Mouse (Mus musculus) midbrain, embryonic 16.5 days (tissue): ENCODE results near the gene Pex16. TPM values are rescaled to one million over a fixed set of nuclear protein-coding genes. Genes with fewer than 3 reads are reported as not detected.

Source experiments
- ATAC-seq: fragments of 200-750 bp; cut with Nextera tagmentation; 2 replicates; pipeline ENCODE4 v1.8.0; 2017; ENCODE audit warnings: moderate TSS enrichment
- H3K27ac ChIP-seq: fragments of 300-500 bp; sonication (generic); 2 replicates; pipeline ENCODE4 v1.5.1; 2014; ENCODE audit warnings: mild to moderate bottlenecking, low read length, mixed read lengths
- H3K27me3 ChIP-seq: fragments of 300-500 bp; sonication (generic); 2 replicates; pipeline ENCODE4 v1.6.1; 2014; ENCODE audit warnings: low read depth, low read length, mixed read lengths; ENCODE audit not compliant: control insufficient read depth, insufficient read depth
- H3K36me3 ChIP-seq: fragments of 300-500 bp; sonication (generic); 2 replicates; pipeline ENCODE4 v1.6.1; 2014; ENCODE audit warnings: mild to moderate bottlenecking, low read length, moderate library complexity, mixed read lengths; ENCODE audit not compliant: control insufficient read depth, insufficient read depth
- H3K4me1 ChIP-seq: fragments of 300-500 bp; sonication (generic); 2 replicates; pipeline ENCODE4 v1.6.1; 2014; ENCODE audit warnings: mild to moderate bottlenecking, low read length, mixed read lengths; ENCODE audit not compliant: control insufficient read depth, insufficient read depth
- H3K4me2 ChIP-seq: fragments of 300-500 bp; sonication (generic); 2 replicates; pipeline ENCODE4 v1.6.1; 2014; ENCODE audit warnings: mild to moderate bottlenecking, low read length, mixed read lengths
- H3K4me3 ChIP-seq: fragments of 300-500 bp; sonication (generic); 2 replicates; pipeline ENCODE4 v1.5.1; 2014; ENCODE audit warnings: low read depth, mild to moderate bottlenecking, low read length, moderate library complexity, mixed read lengths
- H3K9ac ChIP-seq: fragments of 300-500 bp; sonication (generic); 2 replicates; pipeline ENCODE4 v1.6.1; 2014; ENCODE audit warnings: low read depth, low read length, mixed read lengths
- H3K9me3 ChIP-seq: fragments of 300-500 bp; sonication (generic); replicated peaks from 2 replicates; pipeline ENCODE4 v1.6.1; 2014; ENCODE audit warnings: mild to moderate bottlenecking, low read length, mixed read lengths; ENCODE audit not compliant: control insufficient read depth, poor library complexity, severe bottlenecking
- WGBS: fragments of 180-500 bp; shearing (Covaris S2); extraction: QIAGEN DNeasy Blood & Tissue Kit; methylation state at CpG from one replicate; pipeline ENCODE4 v1.1.7; 2014; 5-methylcytosine and 5-hydroxymethylcytosine counted together
- polyA plus RNA-seq: library from polyadenylated mRNA; unstranded; fragments of >200 nt; fragmentation: Nextera tagmentation; extraction: Ambion mirVana; gene quantifications from 2 replicates; pipeline ENCODE4 v1.2.1, GENCODE M21; 2015

The Pex16 gene
- polyA plus RNA-seq, 1 experiment from 2014 or later, result 39.7 TPM

- ATAC-seq, result no peak
- WGBS, result 96% methylated on average over 7 of the region's 7 CpGs
- peaks cover 15% of the 10 kb centered on the region; the same call in 1 of the 2 replicates for H3K4me1 ChIP-seq
Observed at GRCm38 (mm10) chr2:92421723-92422387, 47.4 kb downstream of the Pex16 start.

GRCm38 (mm10) chr2:92422388-92423135 lies 48.1 kb downstream of the Pex16 start:
- ATAC-seq, result no peak

More at GRCm38 (mm10) chr2:92421723-92422387, 47.4 kb downstream of the Pex16 start:
- no peak overlapping the region for H3K27ac ChIP-seq
- H3K4me3 ChIP-seq, result no peak overlapping the region
- H3K9me3 ChIP-seq, result no peaks in the 10 kb centered on the region
- H3K27me3 ChIP-seq, result no peaks in the 10 kb centered on the region
- no peak overlapping the region for H3K9ac ChIP-seq
- H3K36me3 ChIP-seq, result peaks cover 26% of the 10 kb centered on the region
- H3K4me2 ChIP-seq, result no peak overlapping the region

GRCm38 (mm10) chr2:92423156-92423555 lies 48.7 kb downstream of the Pex16 start:
- no peak for ATAC-seq
- Histone ChIP-seq H3K27ac (peak overlapping the region; percentile 78; the same call in 1 of the 2 replicates), H3K9ac (no peak overlapping the region), H3K9me3 (no peaks in the 10 kb centered on the region), H3K36me3 (peaks cover 24% of the 10 kb centered on the region), H3K27me3 (no peaks in the 10 kb centered on the region), H3K4me1 (peaks cover 20% of the 10 kb centered on the region), H3K4me2 (no peak overlapping the region), H3K4me3 (no peak overlapping the region)
- WGBS, result 92% methylated on average over 9 of the region's 9 CpGs

More at GRCm38 (mm10) chr2:92422388-92423135, 48.1 kb downstream of the Pex16 start:
- peaks cover 26% of the 10 kb centered on the region for H3K36me3 ChIP-seq
- peaks cover 17% of the 10 kb centered on the region for H3K4me1 ChIP-seq
- no peak overlapping the region for H3K9ac ChIP-seq
- H3K27ac ChIP-seq, result no peak overlapping the region; the same call in 1 of the 2 replicates
- H3K4me2 ChIP-seq, result no peak overlapping the region
- H3K9me3 ChIP-seq, result no peaks in the 10 kb centered on the region
- WGBS, result 73% methylated on average over 10 of the region's 10 CpGs
- no peak overlapping the region for H3K4me3 ChIP-seq
- no peaks in the 10 kb centered on the region for H3K27me3 ChIP-seq

GRCm38 (mm10) chr2:92423702-92424461 lies 49.4 kb downstream of the Pex16 start:
- Histone ChIP-seq H3K27ac (peak overlapping the region; percentile 78), H3K36me3 (peaks cover 24% of the 10 kb centered on the region), H3K4me3 (no peak overlapping the region), H3K9me3 (no peaks in the 10 kb centered on the region), H3K4me1 (peaks cover 25% of the 10 kb centered on the region), H3K9ac (no peak overlapping the region), H3K4me2 (no peak overlapping the region), H3K27me3 (no peaks in the 10 kb centered on the region)
- peak; percentile 43; the same call in 1 of the 2 replicates for ATAC-seq
- 53% methylated on average over 9 of the region's 9 CpGs for WGBS

GRCm38 (mm10) chr2:92424462-92425308 lies 50.2 kb downstream of the Pex16 start:
- Histone ChIP-seq H3K9me3 (no peaks in the 10 kb centered on the region), H3K36me3 (peaks cover 24% of the 10 kb centered on the region), H3K4me1 (peaks cover 25% of the 10 kb centered on the region), H3K9ac (no peak overlapping the region), H3K27me3 (no peaks in the 10 kb centered on the region), H3K4me3 (no peak overlapping the region), H3K4me2 (no peak overlapping the region), H3K27ac (peak overlapping the region; percentile 78)
- peak; percentile 68 for ATAC-seq
- 31% methylated on average over 9 of the region's 9 CpGs for WGBS

- no peaks in the 10 kb centered on the region for H3K9me3 ChIP-seq
- H3K27ac ChIP-seq, result peak overlapping the region; percentile 77
- H3K4me3 ChIP-seq, result no peak overlapping the region
- WGBS, result 55% methylated on average over 4 of the region's 4 CpGs
- peak overlapping the region; percentile 26 for H3K9ac ChIP-seq
- no peak overlapping the region for H3K4me2 ChIP-seq
- ATAC-seq, result no peak
- peaks cover 19% of the 10 kb centered on the region for H3K36me3 ChIP-seq
- no peaks in the 10 kb centered on the region for H3K27me3 ChIP-seq
- peaks cover 26% of the 10 kb centered on the region for H3K4me1 ChIP-seq
Observed at GRCm38 (mm10) chr2:92425366-92425765, 50.9 kb downstream of the Pex16 start.

GRCm38 (mm10) chr2:92426426-92426825 lies 52.0 kb downstream of the Pex16 start:
- Histone ChIP-seq H3K4me3 (no peak overlapping the region), H3K27ac (peak overlapping the region; percentile 58; the same call in 1 of the 2 replicates), H3K4me1 (peaks cover 34% of the 10 kb centered on the region), H3K4me2 (no peak overlapping the region), H3K9me3 (no peaks in the 10 kb centered on the region), H3K36me3 (peaks cover 9% of the 10 kb centered on the region), H3K9ac (no peak overlapping the region), H3K27me3 (no peaks in the 10 kb centered on the region)
- no peak for ATAC-seq
- 88% methylated on average over 3 of the region's 3 CpGs for WGBS

GRCm38 (mm10) chr2:92427882-92428281 lies 53.4 kb downstream of the Pex16 start:
- ATAC-seq, result no peak; the same call in 1 of the 2 replicates
- peaks cover 49% of the 10 kb centered on the region for H3K4me1 ChIP-seq
- no peak overlapping the region; the same call in 1 of the 2 replicates for H3K9ac ChIP-seq
- H3K4me3 ChIP-seq, result no peak overlapping the region
- H3K27me3 ChIP-seq, result no peaks in the 10 kb centered on the region
- H3K9me3 ChIP-seq, result no peaks in the 10 kb centered on the region
- no peaks in the 10 kb centered on the region; the same call in none of the 2 replicates for H3K36me3 ChIP-seq
- 0 out of 2 replicates have a peak overlapping the region, but pooled peaks have one; percentile 22 for H3K27ac ChIP-seq
- WGBS, result 48% methylated on average over 6 of the region's 6 CpGs
- H3K4me2 ChIP-seq, result peak overlapping the region; percentile 14; the same call in 1 of the 2 replicates
